Mouse (Mus musculus) spleen, postnatal 36 days (tissue): ENCODE measurements around the gene Ppme1.

Source experiments
- DNase-seq, 2 experiments: peaks; one replicate each; pipeline ENCODE4 v3.0.0; 2022; ENCODE audit warnings: low spot score in 2 of 2, mixed read lengths in 1 of 2

Gene Ppme1

GRCm38 (mm10) chr7:100327514-100327913 is 44.6 kb downstream of the Ppme1 start:
- no peak for DNase-seq

GRCm38 (mm10) chr7:100325482-100325881 is 46.6 kb downstream of the Ppme1 start:
- peak in 1 of 2 experiments; percentile 17 for DNase-seq

- DNase-seq: no peak
These were observed 48.4 kb downstream of the Ppme1 start for GRCm38 (mm10) chr7:100323721-100324120.

- DNase-seq: no peak
These were observed 54.6 kb downstream of the Ppme1 start for GRCm38 (mm10) chr7:100317534-100317933.

- no peak for DNase-seq
These were observed 55.2 kb downstream of the Ppme1 start for GRCm38 (mm10) chr7:100316924-100317323.

GRCm38 (mm10) chr7:100312716-100313115 is 59.4 kb downstream of the Ppme1 start:
- DNase-seq: no peak

- no peak for DNase-seq
These were observed 61.8 kb downstream of the Ppme1 start for GRCm38 (mm10) chr7:100310290-100310689.

- DNase-seq: no peak
These were observed 62.4 kb downstream of the Ppme1 start for GRCm38 (mm10) chr7:100309679-100310078.

- DNase-seq: no peak
These were observed 62.9 kb downstream of the Ppme1 start for GRCm38 (mm10) chr7:100309216-100309615.

- no peak for DNase-seq
These were observed 64.0 kb downstream of the Ppme1 start for GRCm38 (mm10) chr7:100307872-100308653.

- no peak for DNase-seq
These were observed 66.2 kb downstream of the Ppme1 start for GRCm38 (mm10) chr7:100305894-100306293.

- DNase-seq: no peak
These were observed 69.8 kb downstream of the Ppme1 start for GRCm38 (mm10) chr7:100302316-100302715.

GRCm38 (mm10) chr7:100301390-100301789 is 70.7 kb downstream of the Ppme1 start:
- no peak for DNase-seq

- DNase-seq: no peak
These were observed 73.1 kb downstream of the Ppme1 start for GRCm38 (mm10) chr7:100298861-100299510.

- DNase-seq: no peak
These were observed 75.4 kb downstream of the Ppme1 start for GRCm38 (mm10) chr7:100296699-100297098.

GRCm38 (mm10) chr7:100295745-100296144 is 76.4 kb downstream of the Ppme1 start:
- DNase-seq: no peak

- DNase-seq: no peak
These were observed 78.6 kb downstream of the Ppme1 start for GRCm38 (mm10) chr7:100293546-100293945.

- no peak for DNase-seq
These were observed 83.5 kb downstream of the Ppme1 start for GRCm38 (mm10) chr7:100288622-100289021.

GRCm38 (mm10) chr7:100287748-100288578 is 84.1 kb downstream of the Ppme1 start:
- no peak for DNase-seq

- peak in 1 of 2 experiments; percentile 6 for DNase-seq
These were observed 86.7 kb downstream of the Ppme1 start, which contains the start of gene P4ha3 for GRCm38 (mm10) chr7:100285383-100285782. P4ha3 (plus strand) TSS chr7:100285520.

GRCm38 (mm10) chr7:100283298-100283697 is 88.8 kb downstream of the Ppme1 start:
- no peak for DNase-seq

- DNase-seq: no peak
These were observed 90.5 kb downstream of the Ppme1 start for GRCm38 (mm10) chr7:100281596-100281995.
